Mouse (Mus musculus) liver, postnatal 0 days (tissue): Measurements from ENCODE around the gene Tmeff2. TPM values are rescaled to one million over a fixed set of nuclear protein-coding genes. Genes with fewer than 3 reads are reported as not detected.

Experiments used
- ATAC-seq: fragments of 200-750 bp; cut with Nextera tagmentation; 2 replicates; pipeline ENCODE4 v1.8.0; 2017; ENCODE audit warnings: mild to moderate bottlenecking, moderate library complexity
- DNase-seq: peaks from one replicate; pipeline ENCODE4 v3.0.0-alpha.2; 2016
- H3K27ac ChIP-seq: fragments of 300-500 bp; sonication (generic); 2 replicates; pipeline ENCODE4 v1.5.1; 2014; ENCODE audit warnings: antibody characterized with exemption, moderate library complexity, mild to moderate bottlenecking, low read depth
- H3K27me3 ChIP-seq: fragments of 300-500 bp; sonication (generic); 2 replicates; pipeline ENCODE4 v1.6.1; 2014; ENCODE audit warnings: low read length, control low read depth, mixed read lengths; ENCODE audit not compliant: insufficient read depth
- H3K36me3 ChIP-seq: fragments of 300-500 bp; sonication (generic); replicated peaks from 2 replicates; pipeline ENCODE4 v1.6.1; 2014; ENCODE audit warnings: mild to moderate bottlenecking, control low read depth, low read length, moderate library complexity, mixed read lengths; ENCODE audit not compliant: insufficient read depth
- H3K4me1 ChIP-seq: fragments of 300-500 bp; sonication (generic); 2 replicates; pipeline ENCODE4 v1.6.1; 2014; ENCODE audit warnings: antibody characterized with exemption, mild to moderate bottlenecking, control low read depth; ENCODE audit not compliant: insufficient read depth
- H3K4me2 ChIP-seq: fragments of 300-500 bp; sonication (generic); 2 replicates; pipeline ENCODE4 v1.6.1; 2014; ENCODE audit warnings: low read depth, mild to moderate bottlenecking, low read length, moderate library complexity, mixed read lengths
- H3K4me3 ChIP-seq: fragments of 300-500 bp; sonication (generic); 2 replicates; pipeline ENCODE4 v1.5.1; 2014; ENCODE audit warnings: low read depth, low read length
- H3K9ac ChIP-seq: fragments of 300-500 bp; sonication (generic); replicated peaks from 2 replicates; pipeline ENCODE4 v1.6.1; 2014; ENCODE audit warnings: mild to moderate bottlenecking, moderate library complexity
- H3K9me3 ChIP-seq: fragments of 300-500 bp; sonication (generic); 2 replicates; pipeline ENCODE4 v1.6.1; 2016; ENCODE audit warnings: mild to moderate bottlenecking, control low read depth, low read length, mixed read lengths
- CTCF ChIP-seq: sonication (generic); IDR thresholded peaks from 2 replicates; pipeline ENCODE4 v1.5.1; 2016; ENCODE audit warnings: antibody characterized with exemption, low read depth
- EP300 ChIP-seq: IDR thresholded peaks from 2 replicates; pipeline ENCODE4 v1.6.1; 2016; ENCODE audit warnings: antibody characterized with exemption, low read depth, mild to moderate bottlenecking
- WGBS: fragments of 180-500 bp; shearing (Covaris S2); extraction: QIAGEN DNeasy Blood & Tissue Kit; methylation state at CpG from one replicate; pipeline ENCODE4 v1.1.7; 2014; ENCODE audit not compliant: insufficient replicate concordance; 5-methylcytosine and 5-hydroxymethylcytosine counted together
- polyA plus RNA-seq: library from polyadenylated mRNA; unstranded; fragments of >200 nt; fragmentation: Nextera tagmentation; extraction: Ambion mirVana; gene quantifications from 2 replicates; pipeline ENCODE4 v1.2.1, GENCODE M21; 2015

The Tmeff2 gene
- polyA plus RNA-seq, 1 experiment from 2014 or later: 0.59 TPM

- Histone ChIP-seq H3K27me3 (no peaks in the 10 kb centered on the region), H3K4me1 (no peaks in the 10 kb centered on the region), H3K27ac (no peak overlapping the region), H3K9ac (no peak overlapping the region), H3K9me3 (no peaks in the 10 kb centered on the region), H3K4me3 (no peak overlapping the region), H3K36me3 (no peaks in the 10 kb centered on the region), H3K4me2 (no peak overlapping the region)
- no peak for TF ChIP-seq CTCF
- no peak for TF ChIP-seq EP300
- 71% methylated on average over 3 of the region's 3 CpGs for WGBS
- ATAC-seq (no peak), DNase-seq (no peak)
Observed at GRCm38 (mm10) chr1:50999793-51000192, 99.3 kb downstream of the Tmeff2 start.

GRCm38 (mm10) chr1:51008344-51008743, 107.9 kb downstream of the Tmeff2 start:
- no peaks in the 10 kb centered on the region for H3K27me3 ChIP-seq
- no peak overlapping the region for H3K4me2 ChIP-seq
- DNase-seq (no peak), ATAC-seq (no peak)
- no peak overlapping the region for H3K9ac ChIP-seq
- H3K36me3 ChIP-seq: no peaks in the 10 kb centered on the region
- 73% methylated on average over 3 of the region's 3 CpGs for WGBS
- H3K4me3 ChIP-seq: no peak overlapping the region
- TF ChIP-seq EP300 (no peak), CTCF (no peak)
- no peak overlapping the region for H3K27ac ChIP-seq
- no peaks in the 10 kb centered on the region for H3K9me3 ChIP-seq
- H3K4me1 ChIP-seq: no peaks in the 10 kb centered on the region

- Histone ChIP-seq H3K27me3 (no peaks in the 10 kb centered on the region), H3K4me2 (no peak overlapping the region), H3K4me3 (no peak overlapping the region), H3K27ac (no peak overlapping the region), H3K4me1 (no peaks in the 10 kb centered on the region), H3K9ac (no peak overlapping the region), H3K9me3 (no peaks in the 10 kb centered on the region), H3K36me3 (no peaks in the 10 kb centered on the region)
- ATAC-seq (no peak), DNase-seq (no peak)
- TF ChIP-seq CTCF (no peak), EP300 (no peak)
- 77% methylated on average over 5 of the region's 5 CpGs for WGBS
Observed at GRCm38 (mm10) chr1:51040249-51040648, 139.8 kb downstream of the Tmeff2 start.

- Histone ChIP-seq H3K27ac (no peak overlapping the region), H3K9ac (no peak overlapping the region), H3K36me3 (no peaks in the 10 kb centered on the region), H3K4me3 (no peak overlapping the region), H3K4me1 (no peaks in the 10 kb centered on the region), H3K4me2 (no peak overlapping the region), H3K27me3 (no peaks in the 10 kb centered on the region), H3K9me3 (no peaks in the 10 kb centered on the region)
- ATAC-seq (no peak), DNase-seq (no peak)
- WGBS: 89% methylated on average over 7 of the region's 7 CpGs
- no peak for TF ChIP-seq CTCF
- TF ChIP-seq EP300: no peak
Observed at GRCm38 (mm10) chr1:51044810-51045209, 144.4 kb downstream of the Tmeff2 start.

- no peak overlapping the region for H3K27ac ChIP-seq
- no peak overlapping the region for H3K9ac ChIP-seq
- no peaks in the 10 kb centered on the region for H3K27me3 ChIP-seq
- no peak overlapping the region for H3K4me3 ChIP-seq
- DNase-seq (no peak), ATAC-seq (no peak)
- no peak overlapping the region for H3K4me2 ChIP-seq
- no peaks in the 10 kb centered on the region for H3K4me1 ChIP-seq
- no peaks in the 10 kb centered on the region for H3K36me3 ChIP-seq
- no peaks in the 10 kb centered on the region for H3K9me3 ChIP-seq
- no peak for TF ChIP-seq EP300
- TF ChIP-seq CTCF: no peak
Observed at GRCm38 (mm10) chr1:51064549-51064948, 164.1 kb downstream of the Tmeff2 start.

- ATAC-seq: no peak
- DNase-seq: no peak
- TF ChIP-seq CTCF (no peak), EP300 (no peak)
Observed at GRCm38 (mm10) chr1:51065652-51066051, 165.2 kb downstream of the Tmeff2 start.

GRCm38 (mm10) chr1:51068814-51069213, 168.4 kb downstream of the Tmeff2 start:
- H3K27me3 ChIP-seq: no peaks in the 10 kb centered on the region
- no peak overlapping the region for H3K4me3 ChIP-seq
- H3K36me3 ChIP-seq: no peaks in the 10 kb centered on the region
- H3K9ac ChIP-seq: no peak overlapping the region
- TF ChIP-seq CTCF (no peak), EP300 (no peak)
- WGBS: 65% methylated on average over 3 of the region's 3 CpGs
- H3K4me1 ChIP-seq: no peaks in the 10 kb centered on the region
- DNase-seq (no peak), ATAC-seq (no peak)
- no peaks in the 10 kb centered on the region for H3K9me3 ChIP-seq
- no peak overlapping the region for H3K27ac ChIP-seq
- no peak overlapping the region for H3K4me2 ChIP-seq

More at GRCm38 (mm10) chr1:51065652-51066051, 165.2 kb downstream of the Tmeff2 start:
- H3K36me3 ChIP-seq: no peaks in the 10 kb centered on the region
- H3K4me3 ChIP-seq: no peak overlapping the region
- no peaks in the 10 kb centered on the region for H3K9me3 ChIP-seq
- H3K9ac ChIP-seq: no peak overlapping the region
- H3K4me2 ChIP-seq: no peak overlapping the region
- 67% methylated on average over 2 of the region's 2 CpGs for WGBS
- no peaks in the 10 kb centered on the region for H3K4me1 ChIP-seq
- H3K27ac ChIP-seq: no peak overlapping the region
- H3K27me3 ChIP-seq: no peaks in the 10 kb centered on the region
